ENCODE assay signal across 9 mouse cellular contexts in genomic region chr10:80586407-80587304, GRCm38 (mm10). TPM values are rescaled to one million over a fixed set of nuclear protein-coding genes. Genes with fewer than 3 reads are reported as not detected.
DNase-seq lines count a peak whose midpoint lies in the region; ATAC-seq and TF ChIP-seq lines count a peak whose summit lies in the region.
"Had no signal": no experiment of that assay in that cellular context is flagged by ENCODE, and none has a peak within 500 bp of the region (broad histone marks: within the 10 kb centered on the region; RNA-seq: fewer than 3 reads in every experiment).

No protein-coding gene starts in this region.

- TF ChIP-seq EP300 in heart, postnatal 0 days (IDR thresholded peaks at IDR 0.05; ENCODE audit: low read depth) = no peak
- no peak for TF ChIP-seq EP300 in liver, postnatal 0 days (IDR thresholded peaks at IDR 0.05; ENCODE audit: low read depth)

- H3K27me3 ChIP-seq in kidney, postnatal 0 days (ENCODE audit: insufficient read depth, low read length) = no peaks in the 10 kb centered on the region
- H3K27me3 ChIP-seq in heart, postnatal 0 days (ENCODE audit: control insufficient read depth, insufficient read depth, low read length) = no peaks in the 10 kb centered on the region
- no peaks in the 10 kb centered on the region for H3K27me3 ChIP-seq in liver, postnatal 0 days (ENCODE audit: insufficient read depth, low read length)

- H3K36me3 ChIP-seq in kidney, postnatal 0 days (ENCODE audit: insufficient read depth, low read length) = peaks cover 19% of the 10 kb centered on the region; the same call in 1 of the 2 replicates
- H3K36me3 ChIP-seq in heart, postnatal 0 days (replicated peaks; ENCODE audit: control insufficient read depth, insufficient read depth, low read length) = peaks cover 5% of the 10 kb centered on the region
- peaks cover 8% of the 10 kb centered on the region for H3K36me3 ChIP-seq in liver, postnatal 0 days (replicated peaks; ENCODE audit: insufficient read depth, low read length)

- ATAC-seq in kidney, postnatal 0 days (replicated peaks; ENCODE audit: low FRiP score, low read depth) = no peak
- ATAC-seq in heart, postnatal 0 days (ENCODE audit: insufficient read depth, low read depth) = no peak
- no peak for ATAC-seq in liver, postnatal 0 days

- peak overlapping the region; percentile 51 for H3K9ac ChIP-seq in kidney, postnatal 0 days (ENCODE audit: low read depth, low read length)
- H3K9ac ChIP-seq in heart, postnatal 0 days (replicated peaks; ENCODE audit: low read depth, low read length) = peak overlapping the region; percentile 30; the same call in 1 of the 2 replicates
- no peak overlapping the region; the same call in 1 of the 2 replicates for H3K9ac ChIP-seq in liver, postnatal 0 days (replicated peaks)

- H3K9me3 ChIP-seq in kidney, postnatal 0 days (replicated peaks; ENCODE audit: low read length) = no peaks in the 10 kb centered on the region
- H3K9me3 ChIP-seq in heart, postnatal 0 days (replicated peaks; ENCODE audit: control insufficient read depth, low read length) = no peaks in the 10 kb centered on the region
- no peaks in the 10 kb centered on the region for H3K9me3 ChIP-seq in liver, postnatal 0 days (ENCODE audit: low read length)

- peak overlapping the region; percentile 77 for H3K27ac ChIP-seq in kidney, postnatal 0 days
- peak overlapping the region; percentile 97 for H3K27ac ChIP-seq in brown adipose tissue, adult 24 weeks (replicated peaks; ENCODE audit: low read depth, low read length)
- peak overlapping the region; percentile 81 for H3K27ac ChIP-seq in heart, postnatal 0 days (ENCODE audit: low read depth)
- peak overlapping the region; percentile 55; the same call in 1 of the 2 replicates for H3K27ac ChIP-seq in liver, postnatal 0 days (ENCODE audit: low read depth)

- H3K4me3 ChIP-seq in kidney, postnatal 0 days (replicated peaks; ENCODE audit: low read depth, low read length) = peak overlapping the region; percentile 3; the same call in 1 of the 2 replicates
- peak overlapping the region; percentile 65 for H3K4me3 ChIP-seq in brown adipose tissue, adult 24 weeks (ENCODE audit: insufficient read depth, low read depth, low read length)
- H3K4me3 ChIP-seq in heart, postnatal 0 days (ENCODE audit: low read depth, low read length) = peak overlapping the region; percentile 23
- no peak overlapping the region for H3K4me3 ChIP-seq in liver, postnatal 0 days (ENCODE audit: low read depth, low read length)

- intact Hi-C loops in left cerebral cortex, postnatal 25 days (cut with DNase I) = loop anchor here (5.0 kb wide), 1 partner anchor 91 kb away; the partner anchor contains the start of gene Mknk2

- TF ChIP-seq CTCF in kidney, postnatal 0 days (IDR thresholded peaks at IDR 0.05; ENCODE audit: low read depth) = no peak
- TF ChIP-seq CTCF in heart, postnatal 0 days (IDR thresholded peaks at IDR 0.05; ENCODE audit: low read depth) = no peak
- no peak for TF ChIP-seq CTCF in liver, postnatal 0 days (IDR thresholded peaks at IDR 0.05; ENCODE audit: low read depth)

- peaks cover 17% of the 10 kb centered on the region for H3K4me1 ChIP-seq in kidney, postnatal 0 days (replicated peaks; ENCODE audit: insufficient read depth, low read length)
- H3K4me1 ChIP-seq in brown adipose tissue, adult 24 weeks (ENCODE audit: control insufficient read depth, insufficient read depth, insufficient read length, low read length) = peaks cover 32% of the 10 kb centered on the region
- peaks cover 24% of the 10 kb centered on the region for H3K4me1 ChIP-seq in heart, postnatal 0 days (ENCODE audit: control insufficient read depth, insufficient read depth)
- peaks cover 45% of the 10 kb centered on the region for H3K4me1 ChIP-seq in liver, postnatal 0 days (ENCODE audit: insufficient read depth)

- DNase-seq in kidney, postnatal 0 days (ENCODE audit: low spot score) = no peak
- DNase-seq in kidney, adult 18-20 months = no peak
- no peak for DNase-seq in heart, postnatal 0 days (ENCODE audit: low spot score)
- no peak for DNase-seq in liver, postnatal 0 days
- no peak for DNase-seq in natural killer cell, adult 2 months (ENCODE audit: low spot score in 2 of 2)
- DNase-seq in left cerebral cortex, postnatal 25 days (ENCODE audit: low spot score in 2 of 2) = no peak
- DNase-seq in spleen, adult 18-20 months = no peak
- DNase-seq: cerebellum, postnatal 36 days had no signal

- WGBS in kidney, postnatal 0 days = 91% methylated on average over 46 of the region's 51 CpGs
- WGBS in heart, postnatal 0 days = 88% methylated on average over 43 of the region's 51 CpGs
- WGBS in liver, postnatal 0 days (ENCODE audit: insufficient replicate concordance) = 92% methylated on average over 38 of the region's 51 CpGs

- H3K4me2 ChIP-seq in kidney, postnatal 0 days (ENCODE audit: low read length) = peak overlapping the region; percentile 31
- H3K4me2 ChIP-seq in heart, postnatal 0 days (ENCODE audit: low read depth, low read length) = peak overlapping the region; percentile 46
- peak overlapping the region; percentile 22 for H3K4me2 ChIP-seq in liver, postnatal 0 days (ENCODE audit: low read depth, low read length)

RNA-seq across cellular contexts. Expression of gene Abhd17a, which starts 3.5 kb away (rescaled TPM):
- polyA plus RNA-seq in kidney, postnatal 0 days (2015; fragmentation: Nextera tagmentation; extraction: Ambion mirVana) = 104 and 121 TPM in 2 replicates
- 76.3 and 81.6 TPM in 2 replicates for polyA plus RNA-seq in brown adipose tissue, adult 24 weeks (2012; ENCODE audit: insufficient read depth, insufficient read length, missing spikeins)
- total RNA-seq in heart, postnatal 0 days (2014; rRNA removed; ENCODE audit: low replicate concordance) = 194 and 462 TPM in 2 replicates
- polyA plus RNA-seq in heart, postnatal 0 days (2015; fragmentation: Nextera tagmentation; extraction: Ambion mirVana) = 88.2 and 88.6 TPM in 2 replicates
- polyA plus RNA-seq in liver, postnatal 0 days (2015; fragmentation: Nextera tagmentation; extraction: Ambion mirVana) = 50.2 and 59.3 TPM in 2 replicates
- total RNA-seq in left cerebral cortex, postnatal 25 days (2021) = 100 to 1,000 TPM; 206 to 216 TPM

RNA-seq across cellular contexts. Expression of gene Klf16, which starts 9.5 kb away (rescaled TPM):
- 8.1 and 8.8 TPM in 2 replicates for polyA plus RNA-seq in kidney, postnatal 0 days (2015; fragmentation: Nextera tagmentation; extraction: Ambion mirVana)
- polyA plus RNA-seq in brown adipose tissue, adult 24 weeks (2012; ENCODE audit: insufficient read depth, insufficient read length, missing spikeins) = 4.1 and 4.2 TPM in 2 replicates
- total RNA-seq in heart, postnatal 0 days (2014; rRNA removed; ENCODE audit: low replicate concordance) = 9.3 TPM in 2 replicates
- polyA plus RNA-seq in heart, postnatal 0 days (2015; fragmentation: Nextera tagmentation; extraction: Ambion mirVana) = 3.1 and 3.5 TPM in 2 replicates
- polyA plus RNA-seq in liver, postnatal 0 days (2015; fragmentation: Nextera tagmentation; extraction: Ambion mirVana) = 6.1 and 6.5 TPM in 2 replicates
- 10 to 100 TPM; 51.8 to 55.3 TPM for total RNA-seq in left cerebral cortex, postnatal 25 days (2021)

RNA-seq across cellular contexts. Expression of gene Scamp4, which starts 16.0 kb away (rescaled TPM):
- 80.7 and 87.2 TPM in 2 replicates for polyA plus RNA-seq in kidney, postnatal 0 days (2015; fragmentation: Nextera tagmentation; extraction: Ambion mirVana)
- 14.6 and 16.2 TPM in 2 replicates for polyA plus RNA-seq in brown adipose tissue, adult 24 weeks (2012; ENCODE audit: insufficient read depth, insufficient read length, missing spikeins)
- total RNA-seq in heart, postnatal 0 days (2014; rRNA removed; ENCODE audit: low replicate concordance) = 25.8 and 44.5 TPM in 2 replicates
- polyA plus RNA-seq in heart, postnatal 0 days (2015; fragmentation: Nextera tagmentation; extraction: Ambion mirVana) = 39.2 and 39.8 TPM in 2 replicates
- 27.5 and 29.2 TPM in 2 replicates for polyA plus RNA-seq in liver, postnatal 0 days (2015; fragmentation: Nextera tagmentation; extraction: Ambion mirVana)
- 10 to 100 TPM; 40.8 to 42.2 TPM for total RNA-seq in left cerebral cortex, postnatal 25 days (2021)

RNA-seq across cellular contexts. Expression of gene Adat3, which starts 16.0 kb away (rescaled TPM):
- polyA plus RNA-seq in kidney, postnatal 0 days (2015; fragmentation: Nextera tagmentation; extraction: Ambion mirVana) = 5.0 and 6.1 TPM in 2 replicates
- polyA plus RNA-seq in brown adipose tissue, adult 24 weeks (2012; ENCODE audit: insufficient read depth, insufficient read length, missing spikeins) = 1.0 TPM in 1 of 2 replicates, not detected in the other
- total RNA-seq in heart, postnatal 0 days (2014; rRNA removed; ENCODE audit: low replicate concordance) = 1.6 and 4.5 TPM in 2 replicates
- polyA plus RNA-seq in heart, postnatal 0 days (2015; fragmentation: Nextera tagmentation; extraction: Ambion mirVana) = 1.8 and 2.7 TPM in 2 replicates
- 2.1 and 2.6 TPM in 2 replicates for polyA plus RNA-seq in liver, postnatal 0 days (2015; fragmentation: Nextera tagmentation; extraction: Ambion mirVana)
- total RNA-seq in left cerebral cortex, postnatal 25 days (2021) = 1 to 10 TPM; 3.6 to 4.5 TPM

RNA-seq across cellular contexts. Expression of gene Gm49322, which starts 19.2 kb away (rescaled TPM):
- 1.4 TPM in 2 replicates for polyA plus RNA-seq in kidney, postnatal 0 days (2015; fragmentation: Nextera tagmentation; extraction: Ambion mirVana)
- polyA plus RNA-seq in brown adipose tissue, adult 24 weeks (2012; ENCODE audit: insufficient read depth, insufficient read length, missing spikeins) = 0.67 and 0.75 TPM in 2 replicates
- total RNA-seq in heart, postnatal 0 days (2014; rRNA removed; ENCODE audit: low replicate concordance) = 0.23 and 1.3 TPM in 2 replicates
- 0.33 and 0.38 TPM in 2 replicates for polyA plus RNA-seq in heart, postnatal 0 days (2015; fragmentation: Nextera tagmentation; extraction: Ambion mirVana)
- polyA plus RNA-seq in liver, postnatal 0 days (2015; fragmentation: Nextera tagmentation; extraction: Ambion mirVana) = 0.20 and 0.52 TPM in 2 replicates
- 1 to 10 TPM; 2.8 to 2.9 TPM for total RNA-seq in left cerebral cortex, postnatal 25 days (2021)
